Mouse (Mus musculus) heart, postnatal 0 days (tissue): ENCODE data around the gene Efcab1. TPM values are rescaled to one million over a fixed set of nuclear protein-coding genes. Genes with fewer than 3 reads are reported as not detected.

ENCODE experiments used
- ATAC-seq: fragments of 200-750 bp; cut with Nextera tagmentation; 2 replicates; pipeline ENCODE4 v1.8.0; 2017; ENCODE audit warnings: low read depth, moderate number of reproducible peaks, moderate library complexity; ENCODE audit not compliant: insufficient read depth
- DNase-seq: peaks from one replicate; pipeline ENCODE4 v3.0.0-alpha.2; 2016; ENCODE audit warnings: low spot score
- H3K27ac ChIP-seq: fragments of 300-500 bp; sonication (generic); 2 replicates; pipeline ENCODE4 v1.5.1; 2014; ENCODE audit warnings: low read depth, mild to moderate bottlenecking
- H3K27me3 ChIP-seq: fragments of 300-500 bp; sonication (generic); 2 replicates; pipeline ENCODE4 v1.6.1; 2014; ENCODE audit warnings: low read length, mixed read lengths; ENCODE audit not compliant: control insufficient read depth, insufficient read depth
- H3K36me3 ChIP-seq: fragments of 300-500 bp; sonication (generic); replicated peaks from 2 replicates; pipeline ENCODE4 v1.6.1; 2014; ENCODE audit warnings: low read length, mixed read lengths; ENCODE audit not compliant: control insufficient read depth, insufficient read depth
- H3K4me1 ChIP-seq: fragments of 300-500 bp; sonication (generic); 2 replicates; pipeline ENCODE4 v1.6.1; 2014; ENCODE audit warnings: antibody characterized with exemption; ENCODE audit not compliant: control insufficient read depth, insufficient read depth
- H3K4me2 ChIP-seq: fragments of 300-500 bp; sonication (generic); 2 replicates; pipeline ENCODE4 v1.6.1; 2014; ENCODE audit warnings: low read depth, mild to moderate bottlenecking, low read length, moderate library complexity
- H3K4me3 ChIP-seq: fragments of 300-500 bp; sonication (generic); 2 replicates; pipeline ENCODE4 v1.5.1; 2014; ENCODE audit warnings: low read depth, low read length
- H3K9ac ChIP-seq: fragments of 300-500 bp; sonication (generic); replicated peaks from 2 replicates; pipeline ENCODE4 v1.6.1; 2014; ENCODE audit warnings: low read depth, low read length, mixed read lengths
- H3K9me3 ChIP-seq: fragments of 300-500 bp; sonication (generic); replicated peaks from 2 replicates; pipeline ENCODE4 v1.6.1; 2016; ENCODE audit warnings: low read length; ENCODE audit not compliant: control insufficient read depth
- CTCF ChIP-seq: IDR thresholded peaks from 2 replicates; pipeline ENCODE4 v1.5.1; 2016; ENCODE audit warnings: antibody characterized with exemption, control low read depth, low read depth
- EP300 ChIP-seq: IDR thresholded peaks from 2 replicates; pipeline ENCODE4 v1.6.1; 2016; ENCODE audit warnings: antibody characterized with exemption, low read depth
- WGBS: fragments of 180-500 bp; shearing (Covaris S2); extraction: QIAGEN DNeasy Blood & Tissue Kit; methylation state at CpG from one replicate; pipeline ENCODE4 v1.1.7; 2014; 5-methylcytosine and 5-hydroxymethylcytosine counted together
- polyA plus RNA-seq: library from polyadenylated mRNA; unstranded; fragments of >200 nt; fragmentation: Nextera tagmentation; extraction: Ambion mirVana; gene quantifications from 2 replicates; pipeline ENCODE4 v1.2.1, GENCODE M21; 2015
- total RNA-seq: library from RNA; depleted of rRNA; stranded (reverse); fragments of >200 nt; gene quantifications from 2 replicates; pipeline ENCODE4 v1.2.3, GENCODE M21; 2014; ENCODE audit warnings: low replicate concordance

Efcab1 gene
- total and polyA plus RNA-seq, 2 experiments from 2014 or later: 0.25 TPM; not detected in 1

- no peaks in the 10 kb centered on the region for H3K4me1 ChIP-seq
Observed at GRCm38 (mm10) chr16:14973696-14974095, 67.3 kb downstream of the Efcab1 start.

GRCm38 (mm10) chr16:14979228-14979627 lies 72.8 kb downstream of the Efcab1 start:
- H3K9ac ChIP-seq: no peak overlapping the region
- no peaks in the 10 kb centered on the region for H3K27me3 ChIP-seq
- no peaks in the 10 kb centered on the region for H3K9me3 ChIP-seq
- DNase-seq (no peak), ATAC-seq (no peak)
- TF ChIP-seq EP300 (no peak), CTCF (no peak)
- 65% methylated on average over 2 of the region's 2 CpGs for WGBS
- no peaks in the 10 kb centered on the region for H3K36me3 ChIP-seq
- no peak overlapping the region for H3K4me3 ChIP-seq
- no peak overlapping the region for H3K4me2 ChIP-seq
- no peaks in the 10 kb centered on the region for H3K4me1 ChIP-seq
- no peak overlapping the region for H3K27ac ChIP-seq

More at GRCm38 (mm10) chr16:14973696-14974095, 67.3 kb downstream of the Efcab1 start:
- H3K9me3 ChIP-seq: no peaks in the 10 kb centered on the region
- TF ChIP-seq EP300: no peak
- no peak for TF ChIP-seq CTCF
- H3K36me3 ChIP-seq: no peaks in the 10 kb centered on the region
- H3K27ac ChIP-seq: no peak overlapping the region
- no peak for DNase-seq
- WGBS: 65% methylated on average over 1 of the region's 1 CpGs
- H3K27me3 ChIP-seq: no peaks in the 10 kb centered on the region
- no peak overlapping the region for H3K9ac ChIP-seq
- no peak for ATAC-seq
- H3K4me3 ChIP-seq: no peak overlapping the region
- no peak overlapping the region for H3K4me2 ChIP-seq

- DNase-seq (peak; percentile 45), ATAC-seq (no peak)
- 61% methylated on average over 6 of the region's 6 CpGs for WGBS
- H3K27ac ChIP-seq: no peak overlapping the region
- TF ChIP-seq EP300 (no peak), CTCF (no peak)
- H3K9me3 ChIP-seq: no peaks in the 10 kb centered on the region
- no peaks in the 10 kb centered on the region for H3K4me1 ChIP-seq
- no peak overlapping the region for H3K4me3 ChIP-seq
- no peak overlapping the region for H3K9ac ChIP-seq
- no peaks in the 10 kb centered on the region for H3K27me3 ChIP-seq
- H3K4me2 ChIP-seq: no peak overlapping the region
- H3K36me3 ChIP-seq: no peaks in the 10 kb centered on the region
Observed at GRCm38 (mm10) chr16:14989614-14990268, 83.3 kb downstream of the Efcab1 start.

- no peaks in the 10 kb centered on the region for H3K9me3 ChIP-seq
- TF ChIP-seq CTCF (no peak), EP300 (no peak)
- no peak overlapping the region for H3K4me3 ChIP-seq
- no peak overlapping the region for H3K27ac ChIP-seq
- H3K4me2 ChIP-seq: no peak overlapping the region
- no peak for ATAC-seq
- no peaks in the 10 kb centered on the region for H3K27me3 ChIP-seq
- no peaks in the 10 kb centered on the region for H3K4me1 ChIP-seq
- WGBS: 72% methylated on average over 3 of the region's 3 CpGs
- no peak overlapping the region for H3K9ac ChIP-seq
- DNase-seq: no peak
- no peaks in the 10 kb centered on the region for H3K36me3 ChIP-seq
Observed at GRCm38 (mm10) chr16:14991001-14991400, 84.6 kb downstream of the Efcab1 start.

- Histone ChIP-seq H3K36me3 (no peaks in the 10 kb centered on the region), H3K9ac (no peak overlapping the region), H3K27me3 (no peaks in the 10 kb centered on the region), H3K4me2 (no peak overlapping the region), H3K27ac (no peak overlapping the region), H3K9me3 (no peaks in the 10 kb centered on the region), H3K4me3 (no peak overlapping the region), H3K4me1 (no peaks in the 10 kb centered on the region)
- DNase-seq: peak; percentile 49
- WGBS: 19% methylated on average over 3 of the region's 3 CpGs
- TF ChIP-seq EP300: no peak
- peak; percentile 22; the same call in 1 of the 2 replicates for TF ChIP-seq CTCF
- peak; percentile 57; the same call in 1 of the 2 replicates for ATAC-seq
Observed at GRCm38 (mm10) chr16:14992461-14993107, 86.2 kb downstream of the Efcab1 start.
